Mouse (Mus musculus) erythroblast, embryonic 14.5 days (primary cell): ENCODE data around the gene Rnase1.

Source experiments
- GATA1 ChIP-seq: IDR thresholded peaks from 2 replicates; pipeline ENCODE4 v1.6.1; 2012; ENCODE audit warnings: low read length, inconsistent platforms, mixed read lengths
- TAL1 ChIP-seq: IDR thresholded peaks from 3 replicates; pipeline ENCODE4 v1.6.1; 2012; ENCODE audit warnings: low read length, inconsistent platforms, mixed read lengths

GRCm38 (mm10) chr14:51130315-51130940, 16.2 kb downstream of the Rnase1 start:
- peak; percentile 72 for TF ChIP-seq GATA1
- peak; percentile 70 for TF ChIP-seq TAL1
